Mouse (Mus musculus): Measurements from ENCODE around the gene Phf24.

Phf24 gene

DNA sequence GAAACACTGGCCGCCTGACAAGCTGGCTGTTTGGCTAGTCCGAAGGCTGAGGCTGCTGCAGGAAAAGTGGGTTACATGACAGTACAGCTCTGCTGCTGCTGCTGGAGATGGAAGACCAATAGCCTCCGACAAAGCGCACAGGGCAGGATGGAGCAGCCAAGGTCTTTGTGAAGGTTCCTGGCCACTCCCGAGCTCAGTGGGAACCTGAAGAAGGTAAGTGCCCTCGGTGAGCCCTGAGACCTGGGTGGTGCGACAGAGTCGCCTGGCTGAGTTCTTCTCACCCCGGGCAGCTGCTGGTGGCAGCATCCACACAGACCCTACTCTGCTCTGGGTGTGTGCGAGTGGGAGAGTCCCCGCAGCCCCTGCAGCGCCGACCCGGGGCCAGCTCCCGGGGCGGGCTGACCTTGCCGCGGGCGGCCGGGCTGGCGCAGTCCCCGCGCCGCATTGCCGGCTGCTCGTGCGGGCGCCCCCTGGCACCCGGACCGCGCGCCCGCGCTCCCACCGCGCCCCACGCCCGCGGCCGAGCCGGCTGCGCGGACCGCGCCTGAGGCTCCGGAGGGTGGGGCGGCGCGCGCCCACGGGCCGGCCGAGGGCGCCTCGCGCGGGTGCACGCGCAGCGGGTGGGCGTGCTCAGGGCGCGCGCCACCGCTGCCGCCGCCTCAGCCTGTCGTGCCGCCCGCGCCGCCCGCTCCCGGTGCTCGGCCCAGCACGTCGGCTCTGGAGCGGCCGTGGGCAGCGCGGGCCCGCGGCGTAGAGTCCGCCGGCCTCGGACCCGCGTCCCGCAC lies at the start of gene Phf24:
Gene Phf24, plus strand, starts transcription at position 44 of the 785 bp plus-strand sequence.
- no peak for DNase-seq (ENCODE audit: low spot score in 2 of 2)

DNA sequence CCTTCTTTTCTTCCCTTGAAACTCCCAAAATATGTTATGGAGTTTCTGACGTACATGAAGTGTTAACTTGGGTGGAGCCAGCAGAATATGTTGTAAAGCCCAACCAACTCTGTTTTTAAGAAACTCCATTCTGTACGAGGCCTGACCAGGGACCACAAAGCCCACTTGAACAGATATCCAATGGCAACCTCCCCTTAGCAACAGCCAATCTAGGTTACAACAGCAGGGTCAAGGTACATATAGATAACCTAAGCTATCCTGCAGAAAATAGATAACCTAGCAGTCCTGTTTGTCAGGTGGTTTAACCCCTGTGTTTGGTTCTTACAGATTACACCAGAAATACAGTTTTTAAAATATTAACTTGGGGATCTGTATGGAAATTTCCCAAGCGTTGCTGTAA lies 49.1 kb upstream of the Phf24 start:
- DNase-seq (ENCODE audit: low spot score in 2 of 2) = no peak

DNA sequence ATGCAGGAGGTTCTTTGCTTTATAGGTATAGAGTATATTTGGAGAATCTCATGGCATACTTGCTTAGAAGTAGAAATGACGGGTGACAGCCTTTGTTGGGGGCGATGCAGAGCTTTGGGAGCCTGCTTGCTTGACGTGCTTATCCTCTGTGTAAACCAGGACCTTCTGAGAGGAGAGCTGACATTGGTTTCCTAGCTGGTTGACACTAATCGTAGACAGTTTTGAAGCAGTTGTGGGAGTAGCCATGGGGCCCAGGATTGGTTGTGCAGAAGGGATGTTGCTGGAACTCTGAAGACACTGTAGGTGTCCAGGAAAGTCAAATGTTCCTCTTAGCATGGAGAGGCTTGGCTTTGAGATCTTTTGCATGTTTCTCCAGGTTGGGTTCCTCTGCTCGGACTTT lies 48.3 kb upstream of the Phf24 start:
- no peak for DNase-seq (ENCODE audit: low spot score in 2 of 2)

DNA sequence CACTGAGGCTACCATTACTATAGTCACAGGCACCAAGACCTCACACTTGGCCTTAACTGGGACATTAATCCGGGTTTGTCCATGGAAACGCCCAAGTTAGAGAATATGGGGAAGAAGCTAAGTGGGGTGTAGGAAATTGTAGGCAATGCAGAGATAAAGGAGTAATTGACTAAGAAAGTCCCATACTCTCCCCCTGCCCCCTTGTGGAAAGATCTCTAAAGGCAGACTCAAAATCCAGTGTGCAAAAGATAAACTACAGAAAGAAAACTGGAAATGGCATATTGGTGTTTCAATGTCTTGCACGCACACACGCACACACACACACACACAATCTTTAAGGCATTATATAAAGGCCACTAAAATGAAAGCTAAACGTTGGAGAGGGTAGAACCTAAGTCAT lies 45.7 kb upstream of the Phf24 start:
- no peak for DNase-seq (ENCODE audit: low spot score in 2 of 2)

DNA sequence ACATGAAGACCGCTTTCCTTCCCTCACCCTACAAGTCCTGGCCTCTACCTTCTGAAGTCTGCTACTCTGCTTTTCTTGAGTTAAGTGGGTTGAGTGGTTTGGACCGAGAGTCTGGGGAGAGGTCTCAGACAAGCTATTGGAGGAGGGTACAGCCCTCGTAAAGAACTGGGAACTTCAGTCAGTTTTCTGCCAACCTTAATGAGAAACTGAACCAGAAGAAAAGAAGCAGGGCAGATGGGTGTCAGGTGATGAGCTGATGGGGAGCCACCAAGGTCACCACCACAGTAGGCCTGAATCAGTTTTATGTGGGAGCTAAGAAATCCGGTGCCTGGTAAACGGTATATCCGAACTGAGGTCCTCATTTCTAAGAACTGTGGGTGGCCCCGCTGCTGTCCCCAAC lies 44.3 kb upstream of the Phf24 start:
- no peak for DNase-seq (ENCODE audit: low spot score in 2 of 2)

DNA sequence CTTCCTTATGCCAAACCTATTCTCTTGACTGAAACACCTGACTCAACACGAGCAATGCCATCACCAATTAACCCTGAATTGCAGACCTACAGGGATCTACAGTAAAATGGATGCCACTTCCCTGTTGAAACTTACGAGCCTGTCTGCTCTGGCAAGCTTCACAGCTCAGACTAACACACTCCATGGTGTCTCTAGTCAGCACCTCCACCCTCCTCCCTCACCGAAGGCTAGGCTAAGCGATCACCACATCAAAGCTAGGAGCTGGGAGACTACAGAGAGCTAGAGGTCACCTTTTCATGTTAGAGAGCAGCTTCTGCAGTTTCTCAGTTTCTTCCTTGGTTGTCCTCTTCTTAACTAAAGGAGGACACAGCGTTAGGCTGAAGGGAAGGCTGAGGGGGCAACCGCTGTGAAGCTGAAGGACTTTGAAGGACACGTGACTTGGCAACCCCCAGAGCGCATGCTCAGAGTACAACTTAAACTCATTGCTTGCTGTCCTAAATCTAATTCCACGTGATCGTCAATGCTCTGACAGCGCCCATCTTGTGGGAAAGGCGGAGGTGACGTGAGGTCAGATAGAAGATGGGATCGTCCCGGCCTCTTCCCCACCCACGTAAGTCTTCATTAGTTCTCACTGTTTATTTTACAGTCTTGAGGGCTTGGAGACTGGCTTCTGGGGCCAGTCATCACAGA lies 43.6 kb upstream of the Phf24 start:
- DNase-seq (ENCODE audit: low spot score in 2 of 2) = peak in 1 of 2 experiments; percentile 6

DNA sequence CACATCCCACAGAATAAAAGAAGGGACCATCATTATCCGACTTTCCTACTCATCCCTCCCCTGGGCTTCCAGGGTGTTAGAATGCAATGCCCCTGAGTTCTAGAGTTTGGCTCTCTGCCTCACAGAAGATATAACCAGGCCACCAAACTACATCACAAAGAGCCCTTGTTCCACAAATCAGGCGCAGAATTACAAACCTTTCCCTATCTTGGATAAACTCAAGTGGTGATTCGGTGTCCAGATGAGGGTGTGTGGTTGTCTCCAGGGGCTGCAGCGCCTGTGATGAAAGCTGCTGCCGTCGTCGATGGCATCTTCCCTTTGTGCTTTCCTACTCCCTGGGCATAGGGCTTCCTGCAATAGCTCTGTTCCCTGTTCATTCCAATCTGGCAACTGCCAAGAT lies 42.3 kb upstream of the Phf24 start, which contains the start of gene Fam205c:
Gene Fam205c, minus strand, starts transcription at position 101 of the 400 bp plus-strand sequence.
- no peak for DNase-seq (ENCODE audit: low spot score in 2 of 2)

DNA sequence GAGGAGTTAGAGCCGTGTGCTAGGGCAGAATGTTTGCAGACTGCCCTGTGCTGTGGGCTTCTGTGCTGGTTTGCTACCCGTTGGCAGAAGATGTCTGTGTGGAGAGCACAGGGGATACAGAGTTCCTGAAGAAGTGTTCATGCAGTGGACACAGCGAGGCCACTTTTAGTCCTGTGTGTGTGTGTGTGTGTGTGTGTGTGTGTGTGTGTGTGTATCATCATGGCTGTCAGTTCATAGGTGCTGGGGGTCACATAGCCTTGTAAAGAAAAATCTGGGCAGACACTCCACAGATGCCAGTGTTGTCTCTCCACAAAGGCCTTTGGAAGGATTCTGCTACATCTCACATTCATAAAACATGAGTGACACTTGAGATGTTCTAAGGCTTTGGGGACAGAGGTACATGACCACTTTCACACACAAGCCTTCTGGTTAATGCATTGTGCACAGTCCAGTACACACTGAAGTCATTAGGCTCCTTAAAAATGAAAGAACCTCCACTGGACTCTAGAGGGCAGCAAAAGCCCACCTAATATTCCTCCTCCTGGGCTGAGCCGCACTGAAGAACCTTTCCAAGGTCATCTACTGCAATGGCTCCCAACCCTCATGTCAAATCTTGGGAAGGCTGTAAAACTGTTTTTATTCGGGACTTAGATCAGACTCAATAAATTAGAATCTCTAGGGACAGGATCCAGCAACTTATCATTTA lies 39.7 kb upstream of the Phf24 start:
- DNase-seq (ENCODE audit: low spot score in 2 of 2) = peak; percentile 24 to 44

DNA sequence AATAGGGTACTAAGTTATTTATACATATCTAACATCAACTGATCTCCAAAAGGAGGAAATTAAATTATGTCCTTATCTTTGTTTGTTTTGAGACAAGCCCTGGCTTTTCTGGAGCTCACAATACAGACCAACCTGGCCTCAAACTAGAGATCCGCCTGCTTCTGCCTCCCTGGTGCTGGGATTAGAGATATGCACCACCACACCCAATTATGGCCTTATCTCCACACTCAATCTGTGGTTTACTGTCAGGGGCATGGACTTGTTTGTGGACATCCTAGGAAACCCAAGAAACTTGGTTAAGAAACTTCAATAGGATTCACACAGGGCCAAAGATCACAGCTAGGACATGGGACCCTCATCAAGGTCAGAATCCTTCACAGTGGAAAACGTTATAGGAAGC lies 38.8 kb upstream of the Phf24 start:
- no peak for DNase-seq (ENCODE audit: low spot score in 2 of 2)

DNA sequence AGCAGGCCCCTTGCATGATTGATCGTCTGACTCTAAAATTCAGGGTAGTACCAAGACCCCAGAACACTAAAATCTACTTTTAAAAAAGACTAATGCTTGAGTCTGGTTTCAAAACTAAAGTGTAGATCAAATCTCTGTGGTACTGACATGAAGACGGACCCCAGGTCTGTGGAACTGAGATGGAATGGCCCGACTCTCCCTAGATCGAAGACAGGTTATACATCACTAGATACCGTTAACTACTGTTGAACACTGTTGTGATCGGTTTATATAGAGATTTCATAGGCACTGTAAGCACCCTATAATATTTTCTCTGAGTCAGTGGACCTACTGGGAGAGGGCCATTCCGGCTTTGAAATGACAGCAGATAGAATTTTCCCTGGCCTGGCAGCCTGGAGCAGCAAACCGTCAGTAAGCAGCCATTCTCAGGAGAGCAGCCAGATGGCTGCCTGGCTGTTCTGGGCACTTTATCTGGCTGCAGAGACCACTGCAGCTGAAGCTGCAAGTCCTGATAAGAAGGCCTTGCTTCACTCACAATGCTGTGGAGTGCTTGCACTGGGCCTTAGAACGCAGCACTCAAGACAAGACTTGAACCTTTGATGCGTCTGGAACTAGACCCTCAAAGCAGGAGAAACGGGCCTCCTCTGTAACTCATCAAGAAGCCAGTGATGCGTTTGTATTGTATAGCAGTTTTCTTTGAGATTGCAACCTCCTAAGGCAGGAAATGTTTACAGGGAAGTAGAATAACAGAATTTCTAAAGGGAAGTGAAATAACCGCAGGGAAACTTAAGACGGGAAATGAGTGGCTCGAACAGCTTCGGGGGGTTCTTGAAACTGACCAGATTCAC lies 36.4 kb upstream of the Phf24 start:
- no peak for DNase-seq (ENCODE audit: low spot score in 2 of 2)

DNA sequence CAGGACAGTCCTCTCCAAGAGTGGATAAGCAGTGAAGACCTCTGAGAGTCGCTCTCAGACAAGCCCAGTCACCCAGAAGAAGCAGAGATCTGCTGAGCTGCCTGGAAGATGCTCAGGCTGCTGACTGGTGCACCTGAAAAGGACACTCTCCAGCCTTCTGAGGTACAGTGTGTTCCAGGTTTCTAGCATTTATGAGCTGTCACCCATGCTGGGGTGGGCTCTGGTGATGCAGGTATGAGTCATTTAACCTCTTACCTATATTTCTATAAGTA lies 35.8 kb upstream of the Phf24 start:
- no peak for DNase-seq (ENCODE audit: low spot score in 2 of 2)

DNA sequence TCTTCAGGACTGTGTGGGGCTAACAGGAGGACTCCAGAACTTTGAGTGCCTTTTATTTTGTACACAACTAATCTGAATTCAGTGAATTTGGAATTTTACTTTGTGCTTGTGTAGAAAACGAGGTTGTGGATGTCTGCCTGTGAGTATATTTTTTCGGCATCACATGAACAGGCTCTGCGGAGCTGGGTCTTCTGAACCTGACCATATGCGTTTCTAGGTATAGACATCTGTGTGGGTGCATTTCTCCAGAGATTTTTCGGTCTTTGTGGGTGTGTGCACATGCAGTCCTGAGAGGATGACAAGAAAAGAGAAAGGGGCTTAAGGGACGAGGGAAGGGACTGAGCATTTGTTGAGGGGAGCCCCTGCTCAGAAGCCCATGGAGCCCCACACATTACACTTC lies 29.5 kb upstream of the Phf24 start:
- no peak for DNase-seq (ENCODE audit: low spot score in 2 of 2)

DNA sequence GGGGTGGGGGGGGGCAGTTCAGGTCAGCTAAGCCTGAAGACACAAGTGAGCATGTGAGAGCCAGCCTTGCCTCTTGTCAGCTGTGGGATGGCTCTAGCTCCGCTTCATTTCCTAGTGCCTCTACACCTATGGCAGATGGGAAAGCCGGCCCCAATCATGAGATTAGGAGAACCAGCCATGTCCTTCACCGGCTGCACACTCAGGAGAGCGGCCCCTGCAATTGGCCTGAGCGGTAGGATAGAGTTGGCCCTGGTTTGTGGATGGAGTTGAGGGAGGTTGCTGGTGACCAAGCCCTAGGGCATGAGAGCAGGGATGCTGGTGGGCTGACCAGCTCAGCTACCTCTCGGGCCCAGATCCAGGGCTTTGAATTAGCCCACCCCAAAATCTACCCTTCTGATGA lies 27.7 kb upstream of the Phf24 start:
- no peak for DNase-seq (ENCODE audit: low spot score in 2 of 2)

DNA sequence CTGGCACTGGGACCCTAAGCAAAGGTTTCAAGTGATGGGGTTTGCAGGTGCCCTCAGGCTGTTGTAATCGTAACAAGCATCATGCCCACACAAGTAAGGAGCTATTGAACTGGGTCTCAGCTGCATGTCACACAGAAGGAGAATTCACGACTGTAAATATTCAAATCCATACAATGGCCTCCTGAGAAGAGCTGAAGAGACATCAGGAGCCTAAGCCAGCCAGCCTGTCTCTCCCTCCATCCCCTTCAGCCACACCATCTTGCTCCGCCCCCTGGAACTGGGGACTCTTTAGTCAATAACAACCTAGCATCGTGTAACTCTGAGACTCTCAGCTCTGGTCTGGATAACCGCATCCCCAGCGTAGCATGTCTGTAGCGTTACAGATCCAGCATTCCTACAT lies 25.3 kb upstream of the Phf24 start:
- no peak for DNase-seq (ENCODE audit: low spot score in 2 of 2)

DNA sequence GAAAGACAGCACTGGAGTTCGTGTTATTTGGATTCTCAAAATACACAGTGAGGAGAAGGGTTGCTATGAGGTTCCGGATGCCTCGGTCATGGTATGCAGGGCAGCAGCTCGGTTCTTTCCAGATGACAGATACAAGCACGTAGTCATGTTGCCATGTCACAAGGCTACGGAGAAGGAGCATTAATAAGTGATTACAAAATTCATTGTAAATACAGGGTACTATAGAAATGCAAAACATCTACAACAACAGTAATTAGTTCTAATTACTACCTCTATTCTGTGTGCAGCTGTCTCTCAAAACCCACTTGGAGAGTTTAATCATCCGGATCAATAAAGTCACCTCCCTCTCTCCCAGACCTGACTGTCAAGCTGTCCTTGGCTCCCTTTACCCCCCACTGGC lies 21.3 kb upstream of the Phf24 start:
- no peak for DNase-seq (ENCODE audit: low spot score in 2 of 2)

DNA sequence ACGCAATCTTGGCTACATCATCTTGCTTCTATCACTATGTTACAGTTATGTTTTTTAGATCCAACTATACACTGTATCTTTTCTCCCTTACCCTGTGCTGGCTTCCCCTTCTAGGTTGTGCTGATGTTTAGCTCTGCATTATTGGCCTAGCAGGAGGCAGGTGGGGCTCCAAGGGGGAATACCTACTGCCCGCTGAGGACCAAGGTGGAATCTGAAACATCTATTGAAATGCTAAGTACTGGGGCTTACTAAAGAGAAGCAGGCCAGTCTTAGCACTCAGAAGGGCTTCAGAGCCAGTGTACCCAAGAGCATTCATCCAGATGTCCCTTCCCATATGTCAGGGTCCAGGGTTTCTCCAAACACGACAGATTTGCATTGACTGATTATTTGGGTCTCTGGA lies 17.5 kb upstream of the Phf24 start:
- DNase-seq (ENCODE audit: low spot score in 2 of 2) = no peak

DNA sequence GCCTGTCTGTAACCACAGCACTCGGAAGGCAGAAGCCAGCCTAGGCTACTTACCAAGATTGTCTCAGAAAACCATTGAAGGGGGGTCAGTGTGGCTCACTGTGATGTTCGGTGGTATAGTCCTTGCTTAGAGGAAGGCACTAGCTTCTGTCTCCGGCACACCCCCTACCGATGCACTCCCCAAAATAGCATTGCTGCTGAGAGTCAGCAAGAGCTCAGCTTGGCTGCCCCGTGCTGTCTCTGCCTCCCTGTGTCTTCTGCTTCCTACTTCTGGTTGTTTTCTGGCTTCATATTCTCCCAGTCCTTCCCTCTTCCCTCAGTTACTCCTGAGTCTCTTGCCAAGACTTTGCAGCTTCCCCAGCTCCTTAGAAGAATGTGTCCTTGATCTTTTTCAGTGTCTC lies 15.6 kb upstream of the Phf24 start:
- no peak for DNase-seq (ENCODE audit: low spot score in 2 of 2)

DNA sequence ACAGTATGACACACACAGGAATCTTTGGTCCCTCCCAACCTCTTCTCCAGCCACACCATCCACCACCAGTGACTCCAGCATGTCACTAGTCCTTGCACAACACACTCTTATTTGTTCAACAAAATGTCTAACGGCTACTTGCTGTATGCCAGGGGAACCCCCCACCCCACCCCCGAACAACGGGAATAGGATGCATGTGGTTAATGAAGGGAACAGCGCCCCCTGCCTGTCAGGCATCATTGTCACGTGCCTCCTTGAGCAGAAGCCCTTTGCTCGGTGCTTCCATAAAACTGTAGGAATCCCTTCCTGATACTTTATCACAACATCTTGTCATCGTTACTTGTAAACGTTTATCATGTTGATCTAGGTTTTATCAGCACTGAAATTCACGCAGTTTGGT lies 14.3 kb upstream of the Phf24 start:
- no peak for DNase-seq (ENCODE audit: low spot score in 2 of 2)

DNA sequence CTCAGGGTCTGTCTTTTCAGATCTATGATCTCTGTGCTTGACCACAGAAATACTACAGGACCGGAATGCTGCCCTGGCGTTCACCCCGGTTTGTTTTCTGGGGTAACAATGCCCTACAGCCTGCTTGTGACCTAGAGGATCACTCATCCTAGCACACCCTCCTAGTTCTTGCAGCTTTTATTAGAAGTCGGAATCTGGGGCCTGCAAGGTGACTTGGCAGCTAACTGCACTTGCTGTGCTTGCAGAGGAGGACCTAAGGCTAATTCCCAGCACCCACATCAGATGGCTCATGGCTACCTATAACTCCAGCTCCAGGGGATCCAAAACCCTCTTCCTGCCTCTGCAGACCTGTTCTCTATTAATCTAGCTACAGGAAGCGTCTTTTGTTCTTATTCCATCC lies 13.7 kb upstream of the Phf24 start:
- DNase-seq (ENCODE audit: low spot score in 2 of 2) = no peak

DNA sequence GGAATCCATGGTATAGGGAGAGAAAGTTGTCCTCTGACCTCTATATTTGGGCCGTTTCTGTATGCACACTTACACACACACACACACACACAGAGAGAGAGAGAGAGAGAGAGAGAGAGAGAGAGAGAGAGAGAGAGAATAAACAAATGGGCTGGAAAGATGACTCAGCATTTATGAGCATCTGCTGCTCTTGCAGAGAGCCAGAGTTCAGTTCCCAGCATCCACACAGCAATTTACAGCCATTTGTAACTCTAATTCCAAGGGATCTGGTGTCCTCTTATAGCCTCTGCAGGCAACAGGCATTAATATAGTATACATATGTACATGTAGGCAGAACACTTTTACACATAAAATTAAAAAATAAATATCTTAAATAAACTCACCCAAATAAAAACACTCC lies 12.5 kb upstream of the Phf24 start:
- no peak for DNase-seq (ENCODE audit: low spot score in 2 of 2)

DNA sequence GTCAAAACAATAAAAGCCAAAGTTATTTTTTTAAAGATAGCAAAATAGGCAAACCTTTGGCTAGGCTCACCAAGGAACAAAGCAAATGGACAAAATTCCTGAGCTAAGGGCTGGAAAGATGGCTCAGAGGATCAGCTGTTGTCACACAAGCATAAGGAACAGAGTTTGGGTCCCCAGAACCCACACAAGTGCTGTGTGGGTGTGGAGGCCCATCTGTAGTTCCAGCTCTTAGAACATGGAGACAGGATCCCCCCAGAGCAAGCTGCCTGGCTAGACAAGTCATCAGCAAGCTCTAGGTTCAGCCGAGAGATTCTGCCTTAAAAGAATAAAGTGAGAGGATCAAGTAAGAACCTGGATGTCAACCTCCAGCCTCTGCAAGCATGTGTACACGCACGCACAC lies 11.9 kb upstream of the Phf24 start:
- no peak for DNase-seq (ENCODE audit: low spot score in 2 of 2)

DNA sequence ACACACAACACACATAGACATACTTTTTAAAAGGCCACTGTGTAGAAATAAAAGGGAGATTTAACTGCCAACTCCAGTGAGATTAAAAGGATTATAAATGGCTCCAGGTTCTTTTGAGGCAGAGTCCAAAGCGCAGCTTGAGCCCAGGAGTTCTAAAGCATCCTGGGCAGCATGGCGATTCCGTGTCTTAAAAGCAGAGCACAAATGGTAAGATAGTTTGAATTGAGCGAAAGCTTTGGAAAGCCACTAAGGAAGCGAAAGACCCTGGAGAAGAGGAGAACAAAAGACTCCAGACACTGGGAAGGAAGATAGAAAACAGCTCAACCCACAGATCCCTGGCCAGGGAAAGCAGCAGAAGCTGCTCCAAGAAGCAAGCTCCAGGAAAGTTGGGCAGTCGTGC lies 11.5 kb upstream of the Phf24 start:
- no peak for DNase-seq (ENCODE audit: low spot score in 2 of 2)
